Mouse (Mus musculus) bone marrow macrophage, adult 2 months (primary cell): Measurements from ENCODE around the gene Rbm44.

ENCODE experiments used
- CTCF ChIP-seq: IDR thresholded peaks from 2 replicates; pipeline ENCODE4 v1.5.1; 2012; ENCODE audit warnings: low read depth, mild to moderate bottlenecking, low read length, moderate library complexity
- POLR2A ChIP-seq: IDR thresholded peaks from 2 replicates; pipeline ENCODE4 v1.6.1; 2012; ENCODE audit warnings: mild to moderate bottlenecking, low read depth, low read length, borderline replicate concordance

- TF ChIP-seq CTCF (no peak), POLR2A (no peak)
Observed at GRCm38 (mm10) chr1:91183305-91183704, 38.4 kb downstream of the Rbm44 start.
